ENCODE assay signal across 8 mouse cellular contexts in genomic region chr6:107529911-107530431, GRCm38 (mm10). TPM values are rescaled to one million over a fixed set of nuclear protein-coding genes. Genes with fewer than 3 reads are reported as not detected.
A peak's percentile ranks its signal among the peaks of the same experiment; 100 is the strongest.
DNase-seq lines count a peak whose midpoint lies in the region; ATAC-seq and TF ChIP-seq lines count a peak whose summit lies in the region.

No protein-coding gene starts in this region.

- no peaks in the 10 kb centered on the region for H3K36me3 ChIP-seq in spleen, adult 2 months (ENCODE audit: control insufficient read depth, insufficient read depth, low read length)
- H3K36me3 ChIP-seq in heart, embryonic 13.5 days: no peaks in the 10 kb centered on the region
- H3K36me3 ChIP-seq in midbrain, embryonic 10.5 days: no peaks in the 10 kb centered on the region
- H3K36me3 ChIP-seq in stomach, embryonic 15.5 days: no peaks in the 10 kb centered on the region
- no peaks in the 10 kb centered on the region for H3K36me3 ChIP-seq in thymus, adult 2 months (ENCODE audit: control insufficient read depth, insufficient read depth, low read length)

- WGBS in spleen, adult 2 months: 4% methylated on average over 34 of the region's 34 CpGs
- WGBS in heart, embryonic 13.5 days: under 1% methylated on average over 32 of the region's 34 CpGs
- under 1% methylated on average over 31 of the region's 34 CpGs for WGBS in midbrain, embryonic 10.5 days
- WGBS in stomach, embryonic 15.5 days: 0% methylated on average over 34 of the region's 34 CpGs
- WGBS in thymus, adult 2 months: 2% methylated on average over 34 of the region's 34 CpGs

- TF ChIP-seq POLR2A in spleen, adult 2 months (IDR thresholded peaks at IDR 0.05; ENCODE audit: low read depth, low read length): no peak
- TF ChIP-seq POLR2A in thymus, adult 2 months (IDR thresholded peaks at IDR 0.05; ENCODE audit: control insufficient read depth, extremely low read depth, insufficient read depth, low read length, poor library complexity): no peak

- no peak for ATAC-seq in heart, embryonic 13.5 days (ENCODE audit: extremely low read depth, insufficient number of reproducible peaks, low FRiP score, low TSS enrichment)
- ATAC-seq in stomach, embryonic 15.5 days (ENCODE audit: insufficient read depth, low FRiP score, low read depth): peak; percentile 67

- H3K4me2 ChIP-seq in heart, embryonic 13.5 days: peak overlapping the region; percentile 99
- peak overlapping the region; percentile 97 for H3K4me2 ChIP-seq in stomach, embryonic 15.5 days

- peaks cover 3% of the 10 kb centered on the region; the same call in 1 of the 2 replicates for H3K27me3 ChIP-seq in spleen, adult 2 months (ENCODE audit: control insufficient read depth, insufficient read depth, low read length)
- H3K27me3 ChIP-seq in heart, embryonic 13.5 days (replicated peaks): peaks cover 49% of the 10 kb centered on the region
- H3K27me3 ChIP-seq in midbrain, embryonic 10.5 days (ENCODE audit: low read depth, poor library complexity, severe bottlenecking): no peaks in the 10 kb centered on the region; the same call in 1 of the 2 replicates
- peaks cover 9% of the 10 kb centered on the region; the same call in 1 of the 2 replicates for H3K27me3 ChIP-seq in stomach, embryonic 15.5 days (replicated peaks)
- no peaks in the 10 kb centered on the region for H3K27me3 ChIP-seq in thymus, adult 2 months (ENCODE audit: control insufficient read depth, insufficient read depth, low read length)

- TF ChIP-seq CTCF in spleen, adult 2 months (IDR thresholded peaks at IDR 0.05; ENCODE audit: extremely low read depth, insufficient read depth, insufficient read length, insufficient replicate concordance): no peak
- TF ChIP-seq CTCF in thymus, adult 2 months (IDR thresholded peaks at IDR 0.05; ENCODE audit: borderline replicate concordance, control insufficient read depth, extremely low read depth, insufficient read depth, low read length, poor library complexity): no peak

- H3K4me1 ChIP-seq in spleen, adult 2 months (ENCODE audit: control insufficient read depth, insufficient read depth, insufficient read length): no peaks in the 10 kb centered on the region
- H3K4me1 ChIP-seq in heart, embryonic 13.5 days: peaks cover 18% of the 10 kb centered on the region
- H3K4me1 ChIP-seq in midbrain, embryonic 10.5 days: peaks cover 57% of the 10 kb centered on the region
- H3K4me1 ChIP-seq in stomach, embryonic 15.5 days: peaks cover 6% of the 10 kb centered on the region; the same call in 1 of the 2 replicates
- no peaks in the 10 kb centered on the region for H3K4me1 ChIP-seq in thymus, adult 2 months (replicated peaks; ENCODE audit: control insufficient read depth, insufficient read depth, low read length)

- H3K4me3 ChIP-seq in spleen, adult 2 months (ENCODE audit: extremely low read depth, insufficient read depth, insufficient read length): peak overlapping the region; percentile 23; the same call in 1 of the 2 replicates
- H3K4me3 ChIP-seq in heart, embryonic 13.5 days: peak overlapping the region; percentile 64
- peak overlapping the region; percentile 87 for H3K4me3 ChIP-seq in midbrain, embryonic 10.5 days
- H3K4me3 ChIP-seq in stomach, embryonic 15.5 days (replicated peaks): peak overlapping the region; percentile 47
- H3K4me3 ChIP-seq in thymus, adult 2 months (ENCODE audit: control insufficient read depth, insufficient read depth, low read length): no peak overlapping the region

- H3K9me3 ChIP-seq in heart, embryonic 13.5 days: no peaks in the 10 kb centered on the region
- H3K9me3 ChIP-seq in midbrain, embryonic 10.5 days (replicated peaks): no peaks in the 10 kb centered on the region
- H3K9me3 ChIP-seq in stomach, embryonic 15.5 days: no peaks in the 10 kb centered on the region

- no peak overlapping the region for H3K27ac ChIP-seq in spleen, adult 2 months (ENCODE audit: insufficient read depth, low read length)
- no peak overlapping the region for H3K27ac ChIP-seq in heart, embryonic 13.5 days (replicated peaks)
- peak overlapping the region; percentile 94 for H3K27ac ChIP-seq in midbrain, embryonic 10.5 days (replicated peaks)
- no peak overlapping the region for H3K27ac ChIP-seq in stomach, embryonic 15.5 days
- no peak overlapping the region for H3K27ac ChIP-seq in thymus, adult 2 months (ENCODE audit: control insufficient read depth, insufficient read depth, low read length)

- DNase-seq in spleen, adult 2 months (ENCODE audit: low read depth in 1 of 2, low spot score in 2 of 2): no peak
- DNase-seq in spleen, postnatal 4 days (ENCODE audit: low spot score in 2 of 2): no peak
- DNase-seq in embryo, embryonic 10 days (ENCODE audit: low spot score): peak; percentile 34
- peak; percentile 54 for DNase-seq in layer of hippocampus, adult 9-11 months
- DNase-seq in midbrain, embryonic 10.5 days (ENCODE audit: low spot score): peak; percentile 64
- no peak for DNase-seq in thymus, adult 2 months

- peak overlapping the region; percentile 67 for H3K9ac ChIP-seq in heart, embryonic 13.5 days
- H3K9ac ChIP-seq in stomach, embryonic 15.5 days: peak overlapping the region; percentile 1; the same call in 1 of the 2 replicates

RNA-seq across cellular contexts. Expression of gene Lrrn1, which starts 0.4 kb away (rescaled TPM):
- polyA plus RNA-seq in spleen, adult 2 months (2012; rRNA removed): 6.1 and 6.8 TPM in 2 replicates
- polyA plus RNA-seq in heart, embryonic 13.5 days (2015; fragmentation: Nextera tagmentation; extraction: Ambion mirVana): 1.9 and 2.0 TPM in 2 replicates
- 73.2 and 90.6 TPM in 2 replicates for polyA plus RNA-seq in midbrain, embryonic 10.5 days (2016; fragmentation: Nextera tagmentation; extraction: Ambion mirVana)
- polyA plus RNA-seq in stomach, embryonic 15.5 days (2015; fragmentation: Nextera tagmentation; extraction: Ambion mirVana): 4.8 and 6.5 TPM in 2 replicates
- polyA plus RNA-seq in thymus, adult 2 months (2012; rRNA removed): 0.69 and 0.89 TPM in 2 replicates

Comparison
In these comparisons a context has a peak if more than half of its experiments do, and no peak if none do; other contexts are left out.
1. DNase-seq: peak in embryo, embryonic 10 days (single experiment), layer of hippocampus, adult 9-11 months (single experiment) and midbrain, embryonic 10.5 days (single experiment); none in spleen, adult 2 months (0 of 2), spleen, postnatal 4 days (0 of 2) and thymus, adult 2 months (single experiment).